Mouse (Mus musculus): Measurements from ENCODE around the gene Rnf166.

The Rnf166 gene

GRCm38 (mm10) chr8:122469407-122469806, 6.5 kb downstream of the Rnf166 start:
- no peak for DNase-seq

GRCm38 (mm10) chr8:122467816-122468215, 8.0 kb downstream of the Rnf166 start:
- DNase-seq: no peak

GRCm38 (mm10) chr8:122464985-122465384, 10.9 kb downstream of the Rnf166 start:
- DNase-seq: no peak

- DNase-seq: no peak
Measured at GRCm38 (mm10) chr8:122463651-122464640, 11.9 kb downstream of the Rnf166 start.

GRCm38 (mm10) chr8:122462510-122462909, 13.4 kb downstream of the Rnf166 start:
- no peak for DNase-seq

- DNase-seq: no peak
Measured at GRCm38 (mm10) chr8:122461473-122462148, 14.3 kb downstream of the Rnf166 start.

GRCm38 (mm10) chr8:122460524-122461472, 15.1 kb downstream of the Rnf166 start, which contains the start of gene Snai3:
TSS of gene Snai3 (minus strand) at chr8:122460733.
- peak; percentile 72 to 85 for DNase-seq

GRCm38 (mm10) chr8:122459990-122460389, 15.9 kb downstream of the Rnf166 start:
- no peak for DNase-seq

- DNase-seq: peak; percentile 56 to 58
Measured at GRCm38 (mm10) chr8:122459218-122459900, 16.5 kb downstream of the Rnf166 start.

GRCm38 (mm10) chr8:122457171-122457570, 18.7 kb downstream of the Rnf166 start:
- DNase-seq: no peak

GRCm38 (mm10) chr8:122454409-122454808, 21.5 kb downstream of the Rnf166 start:
- no peak for DNase-seq

GRCm38 (mm10) chr8:122452154-122452553, 23.7 kb downstream of the Rnf166 start:
- DNase-seq: no peak

- DNase-seq: no peak
Measured at GRCm38 (mm10) chr8:122451161-122451703, 24.6 kb downstream of the Rnf166 start.

GRCm38 (mm10) chr8:122445203-122445602, 30.7 kb downstream of the Rnf166 start:
- DNase-seq: peak in 1 of 2 experiments; percentile 46

GRCm38 (mm10) chr8:122444058-122444748, 31.7 kb downstream of the Rnf166 start:
- peak; percentile 84 to 90 for DNase-seq

GRCm38 (mm10) chr8:122443262-122444006, 32.4 kb downstream of the Rnf166 start, which contains the start of gene Mvd:
TSS of gene Mvd (minus strand) at chr8:122443422.
- peak; percentile 99 for DNase-seq

- DNase-seq: no peak
Measured at GRCm38 (mm10) chr8:122442781-122443180, 33.1 kb downstream of the Rnf166 start.

- DNase-seq: no peak
Measured at GRCm38 (mm10) chr8:122442356-122442755, 33.5 kb downstream of the Rnf166 start.

GRCm38 (mm10) chr8:122441326-122441725, 34.5 kb downstream of the Rnf166 start:
- DNase-seq: no peak

- DNase-seq: no peak
Measured at GRCm38 (mm10) chr8:122439336-122439735, 36.5 kb downstream of the Rnf166 start.

All from kidney, postnatal 4 days (tissue).